8 mouse cellular contexts compared by ENCODE assay signal in genomic region chr3:45377391-45377998, GRCm38 (mm10). TPM values are rescaled to one million over a fixed set of nuclear protein-coding genes. Genes with fewer than 3 reads are reported as not detected.
DNase-seq lines count a peak whose midpoint lies in the region; ATAC-seq and TF ChIP-seq lines count a peak whose summit lies in the region.

No protein-coding gene starts in this region.

- no peaks in the 10 kb centered on the region for H3K4me1 ChIP-seq in ES-Bruce4 (ENCODE audit: control insufficient read depth, insufficient read depth, low read length)
- peaks cover 20% of the 10 kb centered on the region for H3K4me1 ChIP-seq in embryonic facial prominence, embryonic 13.5 days
- peaks cover 3% of the 10 kb centered on the region; the same call in 1 of the 2 replicates for H3K4me1 ChIP-seq in hindbrain, embryonic 13.5 days (replicated peaks)
- H3K4me1 ChIP-seq in neural tube, embryonic 13.5 days (replicated peaks): peaks cover 9% of the 10 kb centered on the region

- H3K36me3 ChIP-seq in ES-Bruce4 (ENCODE audit: control insufficient read depth, insufficient read depth, low read length, poor library complexity, severe bottlenecking): no peaks in the 10 kb centered on the region
- H3K36me3 ChIP-seq in embryonic facial prominence, embryonic 13.5 days: no peaks in the 10 kb centered on the region
- H3K36me3 ChIP-seq in hindbrain, embryonic 13.5 days: no peaks in the 10 kb centered on the region
- H3K36me3 ChIP-seq in neural tube, embryonic 13.5 days: no peaks in the 10 kb centered on the region

- no peak for TF ChIP-seq EP300 in ES-Bruce4 (IDR thresholded peaks at IDR 0.05; ENCODE audit: insufficient read depth, low read depth, low read length)

- WGBS in embryonic facial prominence, embryonic 13.5 days: under 1% methylated on average over 26 of the region's 26 CpGs
- under 1% methylated on average over 26 of the region's 26 CpGs for WGBS in hindbrain, embryonic 13.5 days
- under 1% methylated on average over 26 of the region's 26 CpGs for WGBS in neural tube, embryonic 13.5 days

- DNase-seq in adrenal gland, postnatal 10 days: peak; percentile 34
- DNase-seq in adrenal gland, adult 8-10 months: no peak
- DNase-seq in left cerebral cortex, postnatal 4 days: peak; percentile 64
- DNase-seq in adipocyte (ENCODE audit: low spot score): no peak

- peak overlapping the region; percentile 94 for H3K4me2 ChIP-seq in embryonic facial prominence, embryonic 13.5 days
- peak overlapping the region; percentile 87 for H3K4me2 ChIP-seq in hindbrain, embryonic 13.5 days
- H3K4me2 ChIP-seq in neural tube, embryonic 13.5 days: peak overlapping the region; percentile 94

- TF ChIP-seq POLR2A in ES-Bruce4 (IDR thresholded peaks at IDR 0.05; ENCODE audit: insufficient read depth, low read length): no peak

- H3K27me3 ChIP-seq in ES-Bruce4 (ENCODE audit: control insufficient read depth, insufficient read depth, low read length, poor library complexity, severe bottlenecking): peaks cover 26% of the 10 kb centered on the region
- H3K27me3 ChIP-seq in embryonic facial prominence, embryonic 13.5 days: peaks cover 28% of the 10 kb centered on the region
- H3K27me3 ChIP-seq in hindbrain, embryonic 13.5 days: no peaks in the 10 kb centered on the region
- no peaks in the 10 kb centered on the region for H3K27me3 ChIP-seq in neural tube, embryonic 13.5 days

- H3K9me3 ChIP-seq in ES-Bruce4 (replicated peaks; ENCODE audit: control insufficient read depth, insufficient read depth, low read length, poor library complexity, severe bottlenecking): no peaks in the 10 kb centered on the region
- no peaks in the 10 kb centered on the region for H3K9me3 ChIP-seq in embryonic facial prominence, embryonic 13.5 days
- H3K9me3 ChIP-seq in hindbrain, embryonic 13.5 days: no peaks in the 10 kb centered on the region
- H3K9me3 ChIP-seq in neural tube, embryonic 13.5 days: no peaks in the 10 kb centered on the region

- no peak overlapping the region for H3K27ac ChIP-seq in ES-Bruce4 (ENCODE audit: insufficient read depth, low read length)
- peak overlapping the region; percentile 82 for H3K27ac ChIP-seq in embryonic facial prominence, embryonic 13.5 days
- peak overlapping the region; percentile 91 for H3K27ac ChIP-seq in hindbrain, embryonic 13.5 days
- H3K27ac ChIP-seq in neural tube, embryonic 13.5 days (replicated peaks): peak overlapping the region; percentile 86

- H3K4me3 ChIP-seq in ES-Bruce4 (ENCODE audit: low read depth, low read length): peak overlapping the region; percentile 61
- peak overlapping the region; percentile 67 for H3K4me3 ChIP-seq in embryonic facial prominence, embryonic 13.5 days
- H3K4me3 ChIP-seq in hindbrain, embryonic 13.5 days: peak overlapping the region; percentile 54
- H3K4me3 ChIP-seq in neural tube, embryonic 13.5 days: peak overlapping the region; percentile 72

- peak; percentile 5; the same call in 1 of the 2 replicates for ATAC-seq in embryonic facial prominence, embryonic 13.5 days (ENCODE audit: insufficient number of reproducible peaks, insufficient read depth, low FRiP score, low TSS enrichment, low read depth)
- ATAC-seq in hindbrain, embryonic 13.5 days (ENCODE audit: low FRiP score): peak; percentile 40
- ATAC-seq in neural tube, embryonic 13.5 days (ENCODE audit: low read depth): peak; percentile 37

- TF ChIP-seq CTCF in ES-Bruce4 (IDR thresholded peaks at IDR 0.05; ENCODE audit: low read depth, low read length): no peak

- no peak overlapping the region for H3K9ac ChIP-seq in ES-Bruce4 (ENCODE audit: low read depth, poor library complexity, severe bottlenecking)
- H3K9ac ChIP-seq in embryonic facial prominence, embryonic 13.5 days: peak overlapping the region; percentile 76
- H3K9ac ChIP-seq in hindbrain, embryonic 13.5 days: peak overlapping the region; percentile 83
- H3K9ac ChIP-seq in neural tube, embryonic 13.5 days: peak overlapping the region; percentile 82

- intact Hi-C loops in left cerebral cortex, postnatal 4 days (cut with DNase I): no loop called here

RNA-seq across cellular contexts. Expression of gene Pcdh10, which starts 0.7 kb away (rescaled TPM):
- total RNA-seq in adrenal gland, postnatal 10 days (2021): 1 to 10 TPM; 4.4 to 6.5 TPM
- 10 to 100 TPM in 1 of 4 experiments, 1 to 10 TPM in 3; 6.8 to 11.4 (median 8.0) TPM for total RNA-seq in adrenal gland, adult 8-10 months (2022)
- polyA plus RNA-seq in ES-Bruce4 (2011; ENCODE audit: insufficient read depth, insufficient read length, low read depth, missing spikeins): 0.14 TPM in 1 of 2 replicates, not detected in the other
- 7.1 and 8.2 TPM in 2 replicates for polyA plus RNA-seq in embryonic facial prominence, embryonic 13.5 days (2015; fragmentation: Nextera tagmentation; extraction: Ambion mirVana)
- 14.2 and 16.1 TPM in 2 replicates for polyA plus RNA-seq in hindbrain, embryonic 13.5 days (2015; fragmentation: Nextera tagmentation; extraction: Ambion mirVana)
- total RNA-seq in left cerebral cortex, postnatal 4 days (2021): 100 to 1,000 TPM; 166 to 188 TPM
- polyA plus RNA-seq in neural tube, embryonic 13.5 days (2015; fragmentation: Nextera tagmentation; extraction: Ambion mirVana): 9.8 and 11.5 TPM in 2 replicates

Comparison
In these comparisons a context has a peak if more than half of its experiments do, and no peak if none do; other contexts are left out.
1. DNase-seq: peak in adrenal gland, postnatal 10 days (single experiment) and left cerebral cortex, postnatal 4 days (single experiment); none in adrenal gland, adult 8-10 months (single experiment) and adipocyte (single experiment).
2. Peak in every context shown above with its lines, with median percentiles within 50 percentile points of each other: H3K4me3 ChIP-seq, ATAC-seq and H3K4me2 ChIP-seq.